Mouse (Mus musculus) c-Kit-positive CD71-positive TER-119-negative erythroid progenitor cells, embryonic 14.5 days (primary cell): ENCODE data around the gene Gm8126.
"Not testable (repeated sequence)": the region's sequence is repeated elsewhere in the genome, so short reads cannot be mapped to it uniquely, and the experiment has no call there.

Experiments used
- DNase-seq: peaks from one replicate; pipeline ENCODE4 v3.0.0-alpha.2; 2013; ENCODE audit warnings: low read depth

Gm8126 gene

GRCm38 (mm10) chr14:43258349-43258748 is at the start of gene Gm8126:
Gene Gm8126 (plus strand): TSS chr14:43258649.
- not testable (repeated sequence) for DNase-seq

- not testable (repeated sequence) for DNase-seq
Measured at GRCm38 (mm10) chr14:43235204-43235603, 23.2 kb upstream of the Gm8126 start, which contains the start of gene Gm8122. Gene Gm8122 (minus strand): TSS chr14:43235304.

DNA sequence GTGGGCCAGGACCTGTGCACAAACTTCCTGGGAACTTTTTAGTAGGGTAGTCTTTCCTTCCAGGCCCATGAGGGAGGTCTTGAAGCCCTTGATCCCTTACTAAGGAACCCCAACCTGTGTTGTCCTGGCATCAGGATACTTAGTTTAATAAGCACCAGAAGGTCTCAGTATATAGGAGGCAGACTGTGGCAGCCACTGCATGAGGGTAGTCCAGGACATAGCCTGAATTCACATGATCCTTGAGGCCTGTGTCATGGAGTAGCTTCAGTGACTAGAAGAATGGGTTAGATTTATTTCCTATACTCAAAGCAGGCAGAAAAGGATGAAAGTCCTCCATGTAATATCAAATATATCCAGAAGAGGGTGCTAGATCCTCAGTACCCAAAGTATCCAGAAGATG is 20.7 kb upstream of the Gm8126 start:
- not testable (repeated sequence) for DNase-seq

GRCm38 (mm10) chr14:43249611-43250170 is 8.8 kb upstream of the Gm8126 start:
- not testable (repeated sequence) for DNase-seq

DNA sequence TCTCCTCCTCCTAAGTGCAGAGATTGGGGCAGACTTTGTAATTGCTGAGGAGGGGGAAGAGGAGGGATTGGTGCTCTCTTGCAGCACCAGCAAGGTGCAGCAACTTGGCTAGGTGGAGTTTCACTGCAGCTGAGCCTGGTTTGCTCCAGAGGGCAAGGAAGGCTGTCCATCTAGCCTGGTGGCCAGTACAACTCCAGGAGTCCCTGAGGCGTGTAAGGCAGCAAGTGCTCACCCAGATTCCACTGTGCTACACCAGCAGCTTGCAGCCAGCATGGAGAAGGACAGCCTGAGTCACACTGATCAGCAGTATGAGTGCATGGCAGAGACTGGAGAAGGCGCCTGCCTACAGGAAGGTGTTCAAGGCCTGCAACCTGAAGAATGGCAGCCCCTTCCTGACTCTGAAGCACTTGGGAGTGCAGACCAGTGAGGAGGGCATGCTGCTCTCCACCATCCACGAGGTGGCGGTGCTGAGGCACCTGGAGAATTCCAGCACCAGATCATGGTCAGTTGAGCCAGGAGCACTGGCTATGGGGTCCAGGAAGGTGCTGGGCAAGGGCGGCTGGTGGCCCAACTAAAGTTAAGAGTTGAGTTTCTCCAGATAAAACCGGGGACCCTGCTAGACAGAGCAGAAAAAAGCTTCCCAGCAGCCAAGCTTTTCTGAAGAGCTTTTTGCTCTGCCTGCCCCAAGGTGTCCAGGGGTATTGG is 7.7 kb upstream of the Gm8126 start:
- DNase-seq: not testable (repeated sequence)

GRCm38 (mm10) chr14:43256511-43256910 is 1.9 kb upstream of the Gm8126 start:
- DNase-seq: not testable (repeated sequence)

DNA sequence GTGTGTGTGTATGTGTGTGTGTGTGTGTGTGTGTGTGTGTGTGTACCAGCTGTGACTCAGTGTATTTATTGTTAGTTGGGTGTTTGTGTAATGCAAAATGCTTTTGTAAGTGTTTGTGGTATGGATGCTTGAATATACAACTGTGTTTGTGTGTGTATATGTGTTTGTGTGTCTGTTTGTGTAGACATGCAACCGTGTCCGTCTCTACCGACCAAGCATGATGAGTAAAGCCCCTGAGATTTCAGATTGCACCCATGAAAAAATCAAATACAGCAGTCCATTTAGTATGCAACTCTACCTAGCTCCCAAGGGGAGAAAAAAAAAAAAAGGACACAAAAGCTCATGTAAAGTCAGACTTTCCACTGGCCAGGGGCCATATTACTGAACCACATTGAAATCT is 5.0 kb downstream of the Gm8126 start:
- DNase-seq: not testable (repeated sequence)

DNA sequence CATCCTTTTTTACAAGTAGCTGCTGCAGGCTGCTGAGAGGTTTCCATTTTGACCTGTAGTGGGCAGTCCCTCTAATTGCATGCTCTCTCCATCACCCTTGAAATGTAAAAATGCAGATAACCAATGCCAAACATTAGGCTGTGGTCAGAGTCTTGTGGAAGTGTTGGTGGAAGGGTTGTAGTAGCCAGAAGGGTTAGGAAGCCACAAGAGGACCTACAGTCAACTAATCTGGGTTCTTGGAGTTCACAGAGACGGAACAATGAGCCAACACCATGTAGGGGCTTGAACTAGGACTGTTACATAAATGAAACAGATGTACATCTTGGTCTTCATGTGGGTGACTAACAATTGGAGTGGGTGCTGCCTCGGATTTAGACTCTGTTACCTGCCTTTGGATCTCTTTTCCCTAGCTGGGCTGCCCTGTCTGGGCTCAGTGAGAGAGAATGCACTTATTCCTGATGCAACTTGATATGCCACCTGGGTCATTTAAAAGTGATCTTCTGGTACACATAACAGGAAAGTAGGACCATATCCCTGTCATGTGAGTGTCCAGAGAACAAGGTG is 10.2 kb downstream of the Gm8126 start:
- not testable (repeated sequence) for DNase-seq

DNA sequence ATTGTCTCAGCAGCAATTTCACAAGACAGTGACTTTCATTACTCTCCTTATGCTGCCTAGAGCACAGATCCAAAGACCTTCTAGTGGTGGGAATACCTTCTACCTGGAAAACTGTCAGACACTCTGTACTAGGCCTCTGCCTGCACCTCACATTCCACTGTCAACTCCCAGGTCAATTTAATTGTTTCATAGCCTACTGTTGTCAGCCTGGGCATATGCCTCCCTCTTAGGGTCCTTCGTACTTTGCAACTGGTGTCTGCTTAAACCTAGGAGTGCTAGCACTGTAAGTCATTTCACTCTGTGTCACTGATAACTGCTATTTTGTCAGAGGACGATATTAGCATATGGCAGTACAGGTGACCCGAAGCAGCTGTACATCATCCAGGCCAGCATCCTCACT is 10.8 kb downstream of the Gm8126 start:
- not testable (repeated sequence) for DNase-seq

GRCm38 (mm10) chr14:43273161-43273560 is 14.7 kb downstream of the Gm8126 start:
- not testable (repeated sequence) for DNase-seq

- not testable (repeated sequence) for DNase-seq
Measured at GRCm38 (mm10) chr14:43274986-43275511, 16.6 kb downstream of the Gm8126 start, which contains the start of gene Gm9732. Gene Gm9732 (plus strand): TSS chr14:43275036.

DNA sequence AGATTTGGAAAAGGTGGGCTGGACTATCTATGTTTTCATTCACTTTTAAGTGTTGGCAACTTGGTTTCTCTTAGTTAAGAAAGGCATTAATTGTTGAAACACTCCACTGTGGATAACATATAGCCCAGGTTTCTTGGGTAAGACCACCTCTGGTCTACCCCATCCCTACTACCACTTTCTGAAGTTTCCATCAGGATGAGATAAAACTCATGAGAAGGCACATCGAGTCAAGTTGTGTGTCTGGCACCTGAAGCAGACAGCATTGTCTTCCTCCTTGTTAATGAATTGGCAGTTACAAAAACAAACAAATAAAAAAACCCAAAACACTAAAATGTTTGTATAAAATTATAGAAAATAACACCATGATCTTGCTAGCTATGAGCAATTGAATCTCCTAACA is 17.3 kb downstream of the Gm8126 start:
- DNase-seq: not testable (repeated sequence)

GRCm38 (mm10) chr14:43277468-43277867 is 19.0 kb downstream of the Gm8126 start:
- not testable (repeated sequence) for DNase-seq

DNA sequence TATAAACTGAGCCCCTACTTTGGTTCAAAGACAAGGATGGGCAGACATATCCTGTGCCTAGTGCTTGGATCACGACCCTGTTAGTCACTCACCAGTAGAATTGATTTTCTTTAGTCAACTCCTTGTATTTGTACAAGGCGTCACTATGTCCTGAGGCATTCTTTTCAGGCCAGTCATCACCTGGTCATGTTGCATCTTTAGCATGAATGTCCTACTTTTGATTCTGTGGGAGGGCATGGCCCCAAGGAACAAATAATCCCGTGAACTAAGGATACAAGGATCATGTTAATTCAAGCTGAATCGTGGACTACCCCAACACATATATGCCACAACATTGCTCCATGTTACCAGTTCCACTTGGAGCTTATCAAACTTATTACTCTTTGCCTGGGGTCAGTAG is 19.7 kb downstream of the Gm8126 start:
- not testable (repeated sequence) for DNase-seq

- DNase-seq: not testable (repeated sequence)
Measured at GRCm38 (mm10) chr14:43278681-43279080, 20.2 kb downstream of the Gm8126 start.

- DNase-seq: not testable (repeated sequence)
Measured at GRCm38 (mm10) chr14:43293503-43293902, 35.1 kb downstream of the Gm8126 start, which contains the start of gene Gm8127. Gene Gm8127 (minus strand): TSS chr14:43293832.
